Mouse (Mus musculus): ENCODE results near the gene Amdhd2. TPM values are rescaled to one million over a fixed set of nuclear protein-coding genes. Genes with fewer than 3 reads are reported as not detected.

The Amdhd2 gene
- polyA plus RNA-seq, 1 experiment from 2014 or later = 30.8 TPM

DNA sequence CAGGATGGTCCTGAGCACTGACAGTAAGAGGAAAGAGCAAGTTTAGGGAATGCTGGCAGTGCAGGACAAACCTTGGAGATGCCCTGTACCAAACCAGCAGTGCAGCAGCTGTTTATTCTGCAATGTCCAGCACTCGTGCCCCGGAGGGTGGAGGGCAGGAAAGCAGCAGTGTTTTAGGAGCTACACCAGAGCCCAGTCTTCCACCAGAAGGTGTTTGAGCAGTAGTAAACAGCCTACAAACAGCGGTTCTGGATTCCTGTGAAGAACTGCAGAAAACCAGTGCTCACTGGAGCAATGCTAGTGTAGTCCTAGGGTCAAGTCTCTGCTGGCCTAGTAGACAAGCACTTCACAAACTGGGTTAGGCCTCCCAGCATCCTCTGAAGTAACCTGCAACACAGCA lies 10.7 kb upstream of the Amdhd2 start:
- no peak for ATAC-seq (ENCODE audit: low read depth)

GRCm38 (mm10) chr17:24173423-24173822 lies 9.9 kb upstream of the Amdhd2 start:
- 4% methylated on average over 3 of the region's 3 CpGs for WGBS
- Histone ChIP-seq H3K4me1 (replicated peaks; ENCODE audit: control insufficient read depth, insufficient read depth, low read length) (no peaks in the 10 kb centered on the region; the same call in 1 of the 2 replicates), H3K9ac (ENCODE audit: low read length) (no peak overlapping the region), H3K9me3 (ENCODE audit: control insufficient read depth, low read length) (no peaks in the 10 kb centered on the region), H3K27ac (ENCODE audit: low read length) (no peak overlapping the region), H3K36me3 (ENCODE audit: control insufficient read depth, insufficient read depth, low read length) (no peaks in the 10 kb centered on the region), H3K4me2 (ENCODE audit: low read depth, low read length) (no peak overlapping the region), H3K27me3 (ENCODE audit: control insufficient read depth, insufficient read depth, low read depth, low read length) (no peaks in the 10 kb centered on the region), H3K4me3 (ENCODE audit: low read length) (no peak overlapping the region)
- no peak for ATAC-seq (ENCODE audit: low read depth)

More for the DNA sequence above, 10.7 kb upstream of the Amdhd2 start:
- Histone ChIP-seq H3K9me3 (ENCODE audit: control insufficient read depth, low read length) (no peaks in the 10 kb centered on the region), H3K27me3 (ENCODE audit: control insufficient read depth, insufficient read depth, low read depth, low read length) (no peaks in the 10 kb centered on the region), H3K9ac (ENCODE audit: low read length) (no peak overlapping the region), H3K4me1 (replicated peaks; ENCODE audit: control insufficient read depth, insufficient read depth, low read length) (no peaks in the 10 kb centered on the region; the same call in 1 of the 2 replicates), H3K36me3 (ENCODE audit: control insufficient read depth, insufficient read depth, low read length) (no peaks in the 10 kb centered on the region), H3K4me2 (ENCODE audit: low read depth, low read length) (no peak overlapping the region), H3K4me3 (ENCODE audit: low read length) (no peak overlapping the region), H3K27ac (ENCODE audit: low read length) (no peak overlapping the region)
- 63% methylated on average over 3 of the region's 3 CpGs for WGBS

DNA sequence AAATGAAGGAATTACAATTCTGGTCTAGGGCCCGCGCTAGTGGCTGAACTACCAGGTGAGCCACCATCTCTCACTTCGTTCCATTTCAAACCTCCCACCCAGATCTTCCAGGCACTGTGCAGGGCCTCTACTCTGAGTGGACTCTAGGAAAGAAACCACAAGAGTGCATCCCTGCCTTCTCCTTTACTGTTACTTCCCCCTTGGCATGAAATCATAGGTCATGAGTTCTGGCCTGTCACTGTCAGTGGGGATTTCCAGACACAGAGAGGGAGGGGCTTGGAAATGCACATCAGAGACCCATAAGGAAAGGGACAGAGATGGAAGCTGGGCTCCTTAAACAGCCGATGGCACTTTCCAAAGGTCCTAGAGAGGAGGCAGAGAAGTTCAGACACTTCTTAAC lies 8.2 kb upstream of the Amdhd2 start:
- 83% methylated on average over 4 of the region's 4 CpGs for WGBS
- ATAC-seq (ENCODE audit: low read depth) = no peak
- H3K36me3 ChIP-seq (ENCODE audit: control insufficient read depth, insufficient read depth, low read length) = no peaks in the 10 kb centered on the region
- H3K4me1 ChIP-seq (replicated peaks; ENCODE audit: control insufficient read depth, insufficient read depth, low read length) = peaks cover 10% of the 10 kb centered on the region
- no peak overlapping the region for H3K9ac ChIP-seq (ENCODE audit: low read length)
- no peak overlapping the region for H3K4me2 ChIP-seq (ENCODE audit: low read depth, low read length)
- H3K9me3 ChIP-seq (ENCODE audit: control insufficient read depth, low read length) = no peaks in the 10 kb centered on the region
- no peak overlapping the region for H3K27ac ChIP-seq (ENCODE audit: low read length)
- H3K4me3 ChIP-seq (ENCODE audit: low read length) = no peak overlapping the region
- no peaks in the 10 kb centered on the region for H3K27me3 ChIP-seq (ENCODE audit: control insufficient read depth, insufficient read depth, low read depth, low read length)

DNA sequence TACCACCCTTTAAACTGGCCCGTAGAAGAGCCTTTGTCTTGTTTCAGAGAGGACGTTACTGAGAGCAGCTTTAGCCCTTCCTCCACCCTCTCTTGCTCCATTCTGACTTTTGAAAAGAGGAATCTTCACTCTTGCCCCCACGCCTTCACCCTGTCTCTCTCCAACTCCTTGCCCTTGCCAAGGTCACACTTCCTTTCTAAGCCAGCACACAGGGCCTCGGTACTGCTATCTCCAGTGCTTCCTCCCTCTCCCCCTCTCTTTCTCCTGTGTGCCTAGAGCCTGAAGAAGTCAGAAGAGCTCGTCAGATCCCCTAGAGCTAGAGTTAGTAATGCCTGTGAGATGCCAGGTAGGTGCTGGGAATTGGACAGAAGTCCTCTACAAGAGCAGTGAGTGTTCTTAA lies 7.2 kb upstream of the Amdhd2 start:
- no peak for ATAC-seq (ENCODE audit: low read depth)
- H3K27ac ChIP-seq (ENCODE audit: low read length) = no peak overlapping the region
- 70% methylated on average over 5 of the region's 5 CpGs for WGBS
- H3K9me3 ChIP-seq (ENCODE audit: control insufficient read depth, low read length) = no peaks in the 10 kb centered on the region
- no peak overlapping the region for H3K4me2 ChIP-seq (ENCODE audit: low read depth, low read length)
- peaks cover 4% of the 10 kb centered on the region for H3K36me3 ChIP-seq (ENCODE audit: control insufficient read depth, insufficient read depth, low read length)
- no peak overlapping the region for H3K4me3 ChIP-seq (ENCODE audit: low read length)
- no peak overlapping the region for H3K9ac ChIP-seq (ENCODE audit: low read length)
- peaks cover 10% of the 10 kb centered on the region for H3K4me1 ChIP-seq (replicated peaks; ENCODE audit: control insufficient read depth, insufficient read depth, low read length)
- H3K27me3 ChIP-seq (ENCODE audit: control insufficient read depth, insufficient read depth, low read depth, low read length) = no peaks in the 10 kb centered on the region

GRCm38 (mm10) chr17:24170125-24170524 lies 6.6 kb upstream of the Amdhd2 start:
- WGBS = 44% methylated on average over 3 of the region's 3 CpGs
- ATAC-seq (ENCODE audit: low read depth) = no peak

GRCm38 (mm10) chr17:24169317-24170065 lies 5.9 kb upstream of the Amdhd2 start, which contains the start of gene Atp6v0c:
Gene Atp6v0c (minus strand): TSS chr17:24169702.
- peak within 1 kb of the TSS; percentile 91 for H3K9ac ChIP-seq (ENCODE audit: low read length)
- H3K27me3 ChIP-seq (ENCODE audit: control insufficient read depth, insufficient read depth, low read depth, low read length) = no peaks in the 10 kb centered on the region
- H3K36me3 ChIP-seq (ENCODE audit: control insufficient read depth, insufficient read depth, low read length) = peaks cover 4% of the 10 kb centered on the region
- peak within 1 kb of the TSS; percentile 90 for H3K4me3 ChIP-seq (ENCODE audit: low read length)
- peak within 1 kb of the TSS; percentile 85 for H3K4me2 ChIP-seq (ENCODE audit: low read depth, low read length)
- H3K4me1 ChIP-seq (replicated peaks; ENCODE audit: control insufficient read depth, insufficient read depth, low read length) = peaks cover 10% of the 10 kb centered on the region
- peak; percentile 93 for ATAC-seq (ENCODE audit: low read depth)
- H3K9me3 ChIP-seq (ENCODE audit: control insufficient read depth, low read length) = no peaks in the 10 kb centered on the region
- H3K27ac ChIP-seq (ENCODE audit: low read length) = peak within 1 kb of the TSS; percentile 96
- WGBS = under 1% methylated on average over 58 of the region's 58 CpGs

More at GRCm38 (mm10) chr17:24170125-24170524, 6.6 kb upstream of the Amdhd2 start:
- Histone ChIP-seq H3K27ac (ENCODE audit: low read length) (peak overlapping the region; percentile 96; the same call in 1 of the 2 replicates), H3K9me3 (ENCODE audit: control insufficient read depth, low read length) (no peaks in the 10 kb centered on the region), H3K27me3 (ENCODE audit: control insufficient read depth, insufficient read depth, low read depth, low read length) (no peaks in the 10 kb centered on the region), H3K4me2 (ENCODE audit: low read depth, low read length) (peak overlapping the region; percentile 85), H3K36me3 (ENCODE audit: control insufficient read depth, insufficient read depth, low read length) (peaks cover 4% of the 10 kb centered on the region), H3K4me3 (ENCODE audit: low read length) (peak overlapping the region; percentile 90), H3K4me1 (replicated peaks; ENCODE audit: control insufficient read depth, insufficient read depth, low read length) (peaks cover 10% of the 10 kb centered on the region), H3K9ac (ENCODE audit: low read length) (peak overlapping the region; percentile 91)

DNA sequence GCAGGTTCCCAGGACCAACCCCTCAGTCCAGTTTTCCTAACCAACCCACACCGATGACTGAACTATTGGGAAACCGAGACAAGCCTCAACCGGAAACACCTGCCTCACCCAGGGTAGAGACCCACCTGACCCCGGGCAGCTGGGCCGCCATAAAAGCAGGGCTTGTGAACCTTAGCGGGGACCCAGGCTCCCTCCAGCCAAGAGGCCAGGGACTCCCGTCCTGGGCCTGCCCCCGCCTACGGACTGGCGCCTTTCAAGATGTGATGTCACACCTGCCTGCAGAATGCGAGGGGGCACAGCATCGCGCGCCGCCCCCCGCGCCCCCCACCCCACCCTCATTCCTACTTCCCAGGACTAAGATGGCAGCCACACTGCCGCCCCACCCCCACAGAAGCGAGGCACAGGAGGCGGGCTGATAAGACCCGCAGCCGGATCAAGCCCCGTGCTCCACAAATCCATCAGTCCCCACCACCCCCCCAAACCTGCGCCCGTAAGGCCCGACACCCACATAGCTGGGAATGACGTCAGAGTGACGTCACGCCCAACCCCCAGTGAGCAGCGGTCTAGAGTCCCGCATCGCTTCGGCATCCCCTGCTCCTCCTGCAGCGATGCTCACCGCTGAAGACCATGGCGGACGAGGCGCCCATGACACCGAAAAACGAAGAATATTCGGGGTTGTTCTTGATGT lies 5.2 kb upstream of the Amdhd2 start:
- Histone ChIP-seq H3K27ac (ENCODE audit: low read length) (peak overlapping the region; percentile 96), H3K4me3 (ENCODE audit: low read length) (peak overlapping the region; percentile 90), H3K36me3 (ENCODE audit: control insufficient read depth, insufficient read depth, low read length) (peaks cover 4% of the 10 kb centered on the region), H3K27me3 (ENCODE audit: control insufficient read depth, insufficient read depth, low read depth, low read length) (no peaks in the 10 kb centered on the region), H3K4me2 (ENCODE audit: low read depth, low read length) (peak overlapping the region; percentile 85), H3K9ac (ENCODE audit: low read length) (peak overlapping the region; percentile 91), H3K4me1 (replicated peaks; ENCODE audit: control insufficient read depth, insufficient read depth, low read length) (peaks cover 10% of the 10 kb centered on the region), H3K9me3 (ENCODE audit: control insufficient read depth, low read length) (no peaks in the 10 kb centered on the region)
- WGBS = under 1% methylated on average over 37 of the region's 41 CpGs
- peak; percentile 56 for ATAC-seq (ENCODE audit: low read depth)

- Histone ChIP-seq H3K9me3 (ENCODE audit: control insufficient read depth, low read length) (no peaks in the 10 kb centered on the region), H3K4me3 (ENCODE audit: low read length) (peak overlapping the region; percentile 90), H3K27me3 (ENCODE audit: control insufficient read depth, insufficient read depth, low read depth, low read length) (no peaks in the 10 kb centered on the region), H3K9ac (ENCODE audit: low read length) (peak overlapping the region; percentile 91), H3K4me2 (ENCODE audit: low read depth, low read length) (peak overlapping the region; percentile 85), H3K27ac (ENCODE audit: low read length) (peak overlapping the region; percentile 96; the same call in 1 of the 2 replicates), H3K4me1 (replicated peaks; ENCODE audit: control insufficient read depth, insufficient read depth, low read length) (peaks cover 11% of the 10 kb centered on the region), H3K36me3 (ENCODE audit: control insufficient read depth, insufficient read depth, low read length) (peaks cover 4% of the 10 kb centered on the region)
- ATAC-seq (ENCODE audit: low read depth) = no peak
- WGBS = 44% methylated on average over 7 of the region's 7 CpGs
These were observed 4.4 kb upstream of the Amdhd2 start for GRCm38 (mm10) chr17:24167891-24168505.

- H3K9me3 ChIP-seq (ENCODE audit: control insufficient read depth, low read length) = no peaks in the 10 kb centered on the region
- H3K27ac ChIP-seq (ENCODE audit: low read length) = no peak overlapping the region
- 80% methylated on average over 6 of the region's 6 CpGs for WGBS
- peaks cover 4% of the 10 kb centered on the region for H3K36me3 ChIP-seq (ENCODE audit: control insufficient read depth, insufficient read depth, low read length)
- no peaks in the 10 kb centered on the region for H3K27me3 ChIP-seq (ENCODE audit: control insufficient read depth, insufficient read depth, low read depth, low read length)
- H3K4me3 ChIP-seq (ENCODE audit: low read length) = no peak overlapping the region
- peaks cover 17% of the 10 kb centered on the region for H3K4me1 ChIP-seq (replicated peaks; ENCODE audit: control insufficient read depth, insufficient read depth, low read length)
- H3K4me2 ChIP-seq (ENCODE audit: low read depth, low read length) = no peak overlapping the region
- no peak for ATAC-seq (ENCODE audit: low read depth)
- H3K9ac ChIP-seq (ENCODE audit: low read length) = no peak overlapping the region
These were observed 3.6 kb upstream of the Amdhd2 start for GRCm38 (mm10) chr17:24167120-24167519.
